Mouse (Mus musculus): ENCODE results near the gene Cdca4. TPM values are rescaled to one million over a fixed set of nuclear protein-coding genes. Genes with fewer than 3 reads are reported as not detected.
A peak's percentile ranks its signal among the peaks of the same experiment; 100 is the strongest.

Gene Cdca4
- total and polyA plus RNA-seq, 3 experiments = 78.0 to 128 (median 78.0) TPM

DNA sequence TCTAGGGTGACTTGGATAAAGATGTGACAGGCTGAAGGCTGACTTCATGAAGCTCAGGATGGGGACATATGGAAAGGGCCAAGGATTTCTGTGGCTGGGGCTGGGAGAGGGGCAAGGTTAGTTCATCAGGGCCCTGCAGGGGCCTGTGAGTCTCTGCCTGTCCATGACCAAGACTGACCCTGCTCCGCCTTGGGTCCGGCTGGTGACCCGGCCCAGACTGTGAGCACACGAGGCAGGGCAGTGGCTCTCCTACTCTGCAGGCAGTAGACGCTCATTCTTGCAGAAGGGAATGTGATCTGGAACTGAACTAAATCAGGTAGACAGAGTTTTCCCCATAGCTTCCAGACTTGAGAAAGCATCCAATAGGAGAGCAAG, 21.0 kb downstream of the Cdca4 start:
- no peak overlapping the region for H3K27ac ChIP-seq (ENCODE audit: insufficient read depth, low read depth)
- peak overlapping the region; percentile 42; the same call in 1 of the 2 replicates for H3K9ac ChIP-seq (ENCODE audit: insufficient read depth, low read depth)
- peak overlapping the region; percentile 37 to 64 (median 58) for H3K4me3 ChIP-seq (replicated peaks in 1 of 3; ENCODE audit: low read depth in 2 of 3, low read length in 2 of 3, poor library complexity in 1 of 3)
- H3K27me3 ChIP-seq (replicated peaks) = peaks cover 10% of the 10 kb centered on the region
- peaks cover 3 to 20% of the 10 kb centered on the region in 2 experiments for H3K36me3 ChIP-seq (replicated peaks in 1 of 2; ENCODE audit: control insufficient read depth in 1 of 2, insufficient read depth in 1 of 2, low read length in 1 of 2)
- peak overlapping the region; percentile 40 for H3K4me2 ChIP-seq (ENCODE audit: insufficient read depth, low read depth, poor library complexity, severe bottlenecking)
- H3K4me1 ChIP-seq (ENCODE audit: control insufficient read depth in 1 of 2, insufficient read depth in 2 of 2) = peaks cover 5 to 25% of the 10 kb centered on the region in 2 experiments; a peak in 3 of 4 replicates
- H3K9me3 ChIP-seq (replicated peaks; ENCODE audit: low read length) = no peaks in the 10 kb centered on the region
- no peaks in the 10 kb centered on the region for H3K79me2 ChIP-seq (replicated peaks; ENCODE audit: control insufficient read depth, extremely low read depth, insufficient read depth, poor library complexity, severe bottlenecking)
- TF ChIP-seq UBTF (IDR thresholded peaks at IDR 0.05; ENCODE audit: low read depth, low read length) (no peak), POLR2AphosphoS2 (IDR thresholded peaks at IDR 0.05; ENCODE audit: low read depth, low read length) (no peak)
- in situ Hi-C loops (cut with MboI; ENCODE audit: low pct_ligation_motif_present, low pct_unique_long_range_greater_than_20kb, low sequenced_read_pairs) = no loop called here
- no peak for DNase-seq (ENCODE audit: extremely low read depth)
- dilution Hi-C loops (cut with MboI; ENCODE audit: extremely low pct_ligation_motif_present, extremely low pct_unique_long_range_greater_than_20kb, low sequenced_read_pairs) = no loop called here

DNA sequence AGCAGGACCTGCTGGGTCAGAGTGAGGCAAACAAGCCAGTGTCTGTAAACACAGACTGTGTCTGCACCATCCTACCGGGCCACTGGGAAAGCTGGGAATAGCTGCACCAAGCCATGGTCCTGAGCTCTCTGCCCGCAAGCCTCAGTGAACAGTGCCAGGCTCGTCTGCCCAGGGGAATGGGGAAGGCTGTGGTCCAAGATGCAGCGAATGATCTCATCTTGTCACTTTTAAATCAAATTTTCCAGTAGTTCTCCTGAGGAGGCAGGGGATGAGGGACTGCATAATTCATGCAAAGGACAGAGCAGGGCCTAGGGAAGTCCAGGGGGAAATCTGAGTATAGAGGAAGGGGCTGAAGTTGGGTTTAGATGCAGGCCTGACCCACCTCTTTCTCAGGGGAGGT, 21.4 kb downstream of the Cdca4 start:
- TF ChIP-seq KAT2A (IDR thresholded peaks at IDR 0.05; ENCODE audit: insufficient replicate concordance, low read length) (no peak), MEF2A (IDR thresholded peaks at IDR 0.05; ENCODE audit: borderline replicate concordance, low read depth, low read length) (no peak), CHD2 (IDR thresholded peaks at IDR 0.05; ENCODE audit: low read length) (no peak), GABPA (IDR thresholded peaks at IDR 0.05; ENCODE audit: insufficient replicate concordance, low read depth, low read length) (no peak), CHD1 (IDR thresholded peaks at IDR 0.05; ENCODE audit: low read depth, low read length) (no peak)
- no peak overlapping the region for H3K4me2 ChIP-seq (ENCODE audit: insufficient read depth, low read depth, poor library complexity, severe bottlenecking)
- no peak for DNase-seq (ENCODE audit: extremely low read depth)
- peaks cover 10% of the 10 kb centered on the region for H3K27me3 ChIP-seq (replicated peaks)
- peaks cover 5 to 25% of the 10 kb centered on the region in 2 experiments; a peak in 3 of 4 replicates for H3K4me1 ChIP-seq (ENCODE audit: control insufficient read depth in 1 of 2, insufficient read depth in 2 of 2)
- no peaks in the 10 kb centered on the region for H3K79me2 ChIP-seq (replicated peaks; ENCODE audit: control insufficient read depth, extremely low read depth, insufficient read depth, poor library complexity, severe bottlenecking)
- dilution Hi-C loops (cut with MboI; ENCODE audit: extremely low pct_ligation_motif_present, extremely low pct_unique_long_range_greater_than_20kb, low sequenced_read_pairs) = no loop called here
- in situ Hi-C loops (cut with MboI; ENCODE audit: low pct_ligation_motif_present, low pct_unique_long_range_greater_than_20kb, low sequenced_read_pairs) = no loop called here
- H3K9ac ChIP-seq (ENCODE audit: insufficient read depth, low read depth) = no peak overlapping the region
- H3K9me3 ChIP-seq (replicated peaks; ENCODE audit: low read length) = no peaks in the 10 kb centered on the region
- no peak overlapping the region for H3K27ac ChIP-seq (ENCODE audit: insufficient read depth, low read depth)
- peaks cover 1 to 17% of the 10 kb centered on the region in 2 experiments for H3K36me3 ChIP-seq (replicated peaks in 1 of 2; ENCODE audit: control insufficient read depth in 1 of 2, insufficient read depth in 1 of 2, low read length in 1 of 2)
- no peak overlapping the region for H3K4me3 ChIP-seq (replicated peaks in 1 of 3; ENCODE audit: low read depth in 2 of 3, low read length in 2 of 3, poor library complexity in 1 of 3)

GRCm38 (mm10) chr12:112806044-112806443, 23.2 kb downstream of the Cdca4 start:
- Histone ChIP-seq H3K9me3 (replicated peaks; ENCODE audit: low read length) (no peaks in the 10 kb centered on the region), H3K4me1 (ENCODE audit: control insufficient read depth in 1 of 2, insufficient read depth in 2 of 2) (peaks cover 7 to 29% of the 10 kb centered on the region in 2 experiments; a peak in 3 of 4 replicates), H3K27ac (ENCODE audit: insufficient read depth, low read depth) (no peak overlapping the region), H3K4me2 (ENCODE audit: insufficient read depth, low read depth, poor library complexity, severe bottlenecking) (no peak overlapping the region), H3K36me3 (replicated peaks in 1 of 2; ENCODE audit: control insufficient read depth in 1 of 2, insufficient read depth in 1 of 2, low read length in 1 of 2) (peaks cover 0 to 1% of the 10 kb centered on the region in 2 experiments), H3K4me3 (replicated peaks in 1 of 3; ENCODE audit: low read depth in 2 of 3, low read length in 2 of 3, poor library complexity in 1 of 3) (no peak overlapping the region), H3K9ac (ENCODE audit: insufficient read depth, low read depth) (no peak overlapping the region), H3K27me3 (replicated peaks) (peaks cover 10% of the 10 kb centered on the region), H3K79me2 (replicated peaks; ENCODE audit: control insufficient read depth, extremely low read depth, insufficient read depth, poor library complexity, severe bottlenecking) (no peaks in the 10 kb centered on the region)
- TF ChIP-seq MAX (IDR thresholded peaks at IDR 0.05; ENCODE audit: low read length) (no peak), POLR2A (IDR thresholded peaks at IDR 0.05; ENCODE audit: low read depth, low read length) (no peak), NRF1 (IDR thresholded peaks at IDR 0.05; ENCODE audit: low read depth, low read length) (no peak)
- dilution Hi-C loops (cut with MboI; ENCODE audit: extremely low pct_ligation_motif_present, extremely low pct_unique_long_range_greater_than_20kb, low sequenced_read_pairs) (no loop called here), in situ Hi-C loops (cut with MboI; ENCODE audit: low pct_ligation_motif_present, low pct_unique_long_range_greater_than_20kb, low sequenced_read_pairs) (no loop called here)
- no peak for DNase-seq (ENCODE audit: extremely low read depth)
